Mouse (Mus musculus) C2C12 (cell line): Measurements from ENCODE around the gene Vmn1r14. TPM values are rescaled to one million over a fixed set of nuclear protein-coding genes. Genes with fewer than 3 reads are reported as not detected.
"Not testable (repeated sequence)": the region's sequence is repeated elsewhere in the genome, so short reads cannot be mapped to it uniquely, and the experiment has no call there.

Experiments used
- H3K27me3 ChIP-seq: one replicate; pipeline ENCODE4 v1.6.1; 2011; ENCODE audit not compliant: control insufficient read depth, insufficient read depth, insufficient read length
- H3K36me3 ChIP-seq: one replicate; pipeline ENCODE4 v1.6.1; 2011; ENCODE audit not compliant: control insufficient read depth, insufficient read depth
- H3K4me3 ChIP-seq: one replicate; pipeline ENCODE4 v1.5.1; 2011; ENCODE audit warnings: mild to moderate bottlenecking, control low read depth; ENCODE audit not compliant: poor library complexity, insufficient read depth, severe bottlenecking
- H3K79me2 ChIP-seq: one replicate; pipeline ENCODE4 v1.6.1; 2011; ENCODE audit not compliant: control insufficient read depth, insufficient read depth
- H3K79me3 ChIP-seq: one replicate; pipeline ENCODE4 v1.6.1; 2011; ENCODE audit warnings: low read depth, control low read depth
- H3ac ChIP-seq: one replicate; pipeline ENCODE3; 2011; ENCODE audit warnings: low read depth; ENCODE audit not compliant: control insufficient read depth, insufficient read length
- CEBPB ChIP-seq: IDR thresholded peaks from one replicate; pipeline ENCODE4 v1.6.1; 2011; ENCODE audit warnings: low read depth, mild to moderate bottlenecking, control low read depth, moderate library complexity
- CTCF ChIP-seq: IDR thresholded peaks from one replicate; pipeline ENCODE4 v1.5.1; 2011; ENCODE audit not compliant: control insufficient read depth, insufficient read depth, insufficient read length
- FOSL1 ChIP-seq: IDR thresholded peaks from one replicate; pipeline ENCODE4 v1.8.0; 2011; ENCODE audit warnings: mild to moderate bottlenecking, low read length; ENCODE audit not compliant: poor library complexity, insufficient read depth, severe bottlenecking
- MAX ChIP-seq: IDR thresholded peaks from one replicate; pipeline ENCODE4 v1.6.1; 2011; ENCODE audit warnings: mild to moderate bottlenecking, control low read depth
- MYOD1 ChIP-seq: IDR thresholded peaks from one replicate; pipeline ENCODE4 v1.6.1; 2011; ENCODE audit warnings: low read depth; ENCODE audit not compliant: control insufficient read depth, insufficient read length
- MYOG ChIP-seq: IDR thresholded peaks from one replicate; pipeline ENCODE4 v1.6.1; 2011; ENCODE audit not compliant: control insufficient read depth, insufficient read length; ENCODE audit errors: extremely low read depth
- USF1 ChIP-seq: IDR thresholded peaks from one replicate; pipeline ENCODE4 v1.6.1; 2011; ENCODE audit warnings: low read depth, mild to moderate bottlenecking, control low read depth, moderate library complexity
- long read RNA-seq, 2 experiments: library from polyadenylated mRNA; unstranded; transcript quantifications; one replicate each; pipeline ENCODE4 v2.0.0; 2019 to 2020
- polyA plus RNA-seq: library from polyadenylated mRNA; unstranded; fragments of >200 nt; fragmentation: generic; extraction: Trizol; gene quantifications from one replicate; pipeline ENCODE4 v1.2.1, GENCODE M21; 2012; ENCODE audit warnings: missing spikeins

Gene Vmn1r14
- polyA plus RNA-seq: not detected
- long read RNA-seq, experiment 1: 0 reads
- long read RNA-seq, experiment 2: 0 reads

DNA sequence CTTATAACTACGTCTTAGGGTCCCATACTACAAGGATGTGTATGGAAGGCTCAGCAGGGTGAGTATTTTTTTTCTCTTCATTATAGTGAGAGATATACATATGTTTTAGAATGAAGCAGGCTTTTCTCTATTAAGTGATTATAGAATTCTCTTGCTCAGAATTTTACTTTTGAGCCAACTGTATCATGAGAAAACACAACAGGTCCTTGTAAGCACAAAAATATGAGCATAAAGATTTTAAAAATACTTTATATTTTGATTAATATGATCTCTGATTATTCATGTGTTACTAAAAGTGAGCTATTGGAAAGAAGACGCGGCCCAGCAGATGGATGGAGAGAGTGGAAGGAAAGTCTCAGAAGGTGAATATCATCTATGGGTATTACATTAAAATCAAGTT, at the start of gene Vmn1r14:
TSS of gene Vmn1r14 (plus strand) at position 301 of the 400 bp plus-strand sequence.
- no peak within 1 kb of the TSS for H3ac ChIP-seq
- TF ChIP-seq CEBPB (no peak), MYOD1 (no peak), FOSL1 (no peak), MYOG (no peak)
- no peaks in the 10 kb centered on the region for H3K27me3 ChIP-seq
- no peaks in the 10 kb centered on the region for H3K36me3 ChIP-seq
- H3K4me3 ChIP-seq: no peak within 1 kb of the TSS
- H3K79me3 ChIP-seq: no peaks in the 10 kb centered on the region
- H3K79me2 ChIP-seq: no peaks in the 10 kb centered on the region

DNA sequence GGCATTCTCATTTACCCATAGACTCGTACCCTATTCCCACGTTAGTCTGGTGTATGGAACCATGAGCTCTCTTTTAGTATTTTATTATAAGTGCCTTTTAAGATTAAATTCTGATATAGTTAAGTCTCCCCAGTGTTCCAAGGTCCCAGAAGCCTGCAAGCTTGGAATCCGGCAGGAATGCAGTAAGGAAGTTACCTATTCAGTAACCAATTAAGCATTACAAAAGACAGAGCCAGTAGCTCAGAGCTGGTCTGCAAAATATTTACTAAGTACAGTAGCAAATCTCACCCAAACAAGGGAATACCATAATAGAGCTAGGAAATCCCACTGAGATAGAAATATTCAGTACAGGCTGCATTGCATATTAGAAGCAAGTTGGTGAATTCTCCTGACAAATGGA, 41.5 kb upstream of the Vmn1r14 start:
- H3K4me3 ChIP-seq, H3K79me2 ChIP-seq, H3K27me3 ChIP-seq, H3K79me3 ChIP-seq, H3K36me3 ChIP-seq, H3ac ChIP-seq: not testable (repeated sequence)

GRCm38 (mm10) chr6:57202990-57203389, 28.5 kb upstream of the Vmn1r14 start, which contains the start of gene Vmn1r13:
Gene Vmn1r13, plus strand, starts transcription at chr6:57203290.
- H3K79me2 ChIP-seq, H3K79me3 ChIP-seq, H3ac ChIP-seq, H3K4me3 ChIP-seq, H3K36me3 ChIP-seq, H3K27me3 ChIP-seq: not testable (repeated sequence)

GRCm38 (mm10) chr6:57257652-57258051, 26.2 kb downstream of the Vmn1r14 start, which contains the start of gene Vmn1r15:
Gene Vmn1r15, plus strand, starts transcription at chr6:57257952.
- H3K79me2 ChIP-seq: no peaks in the 10 kb centered on the region
- no peaks in the 10 kb centered on the region for H3K27me3 ChIP-seq
- no peak within 1 kb of the TSS for H3ac ChIP-seq
- H3K79me3 ChIP-seq: no peaks in the 10 kb centered on the region
- H3K4me3 ChIP-seq: no peak within 1 kb of the TSS
- TF ChIP-seq MYOG (no peak), CTCF (no peak), MYOD1 (no peak), USF1 (no peak), CEBPB (no peak), FOSL1 (no peak), MAX (no peak)
- no peaks in the 10 kb centered on the region for H3K36me3 ChIP-seq

DNA sequence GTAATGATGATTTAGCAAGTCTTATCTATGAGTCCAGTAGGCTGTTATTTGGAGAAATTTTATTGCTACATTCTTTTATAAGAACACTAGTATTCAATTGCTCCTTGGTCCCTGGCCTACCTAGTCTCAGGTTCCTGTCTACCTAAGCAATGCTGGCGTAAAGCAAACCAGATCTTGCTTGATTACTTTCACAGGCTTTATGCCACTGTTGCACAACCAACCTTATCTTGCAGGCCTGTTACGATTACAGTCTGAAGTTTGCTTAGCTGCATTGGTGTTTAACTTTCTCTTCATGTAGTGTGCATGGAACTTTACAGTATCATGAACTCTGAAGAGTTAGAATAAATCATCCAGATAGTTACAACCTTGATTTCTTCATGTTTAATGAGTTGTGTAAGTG, 29.5 kb downstream of the Vmn1r14 start:
- H3K79me2 ChIP-seq: no peaks in the 10 kb centered on the region
- no peak overlapping the region for H3ac ChIP-seq
- no peaks in the 10 kb centered on the region for H3K27me3 ChIP-seq
- no peak for TF ChIP-seq MAX
- no peak for TF ChIP-seq MYOG
- TF ChIP-seq CTCF: no peak
- no peak for TF ChIP-seq MYOD1
- no peak for TF ChIP-seq USF1
- TF ChIP-seq CEBPB: no peak
- TF ChIP-seq FOSL1: no peak
- H3K4me3 ChIP-seq: no peak overlapping the region
- no peaks in the 10 kb centered on the region for H3K36me3 ChIP-seq
- no peaks in the 10 kb centered on the region for H3K79me3 ChIP-seq

- no peaks in the 10 kb centered on the region for H3K79me2 ChIP-seq
- H3K4me3 ChIP-seq: no peak overlapping the region
- TF ChIP-seq MAX (no peak), FOSL1 (no peak), MYOD1 (no peak), USF1 (no peak), CEBPB (no peak), MYOG (no peak), CTCF (no peak)
- H3K79me3 ChIP-seq: no peaks in the 10 kb centered on the region
- H3ac ChIP-seq: no peak overlapping the region
- H3K36me3 ChIP-seq: no peaks in the 10 kb centered on the region
- no peaks in the 10 kb centered on the region for H3K27me3 ChIP-seq
Observed at GRCm38 (mm10) chr6:57271881-57272280, 40.4 kb downstream of the Vmn1r14 start.
